In genomic region chr3:98383024-98383790, GRCm38 (mm10) we compare ENCODE assay signal across 8 mouse cellular contexts. TPM values are rescaled to one million over a fixed set of nuclear protein-coding genes. Genes with fewer than 3 reads are reported as not detected.
A peak's percentile ranks its signal among the peaks of the same experiment; 100 is the strongest.
DNase-seq lines count a peak whose midpoint lies in the region; ATAC-seq and TF ChIP-seq lines count a peak whose summit lies in the region.

No protein-coding gene starts in this region.

- 0 out of 2 replicates have a peak, but pooled peaks have one; percentile 2 for ATAC-seq in kidney, postnatal 0 days (replicated peaks; ENCODE audit: low FRiP score, low read depth)
- peak; percentile 19 for ATAC-seq in forebrain, embryonic 14.5 days
- no peak for ATAC-seq in liver, embryonic 14.5 days (ENCODE audit: insufficient read depth)

- H3K27me3 ChIP-seq in kidney, postnatal 0 days (ENCODE audit: insufficient read depth, low read length) = no peaks in the 10 kb centered on the region
- H3K27me3 ChIP-seq in forebrain, embryonic 14.5 days (replicated peaks; ENCODE audit: control insufficient read depth, insufficient read depth, low read length) = no peaks in the 10 kb centered on the region
- H3K27me3 ChIP-seq in liver, embryonic 14.5 days (ENCODE audit: control insufficient read depth, insufficient read depth, low read length) = peaks cover 17% of the 10 kb centered on the region

- H3K4me3 ChIP-seq in kidney, postnatal 0 days (replicated peaks; ENCODE audit: low read depth, low read length) = peak overlapping the region; percentile 78
- H3K4me3 ChIP-seq in forebrain, embryonic 14.5 days (ENCODE audit: low read depth, low read length) = peak overlapping the region; percentile 84
- H3K4me3 ChIP-seq in liver, embryonic 14.5 days (ENCODE audit: insufficient read depth in 1 of 2, low read depth in 2 of 2, low read length in 2 of 2) = peak overlapping the region; percentile 58 to 62

- no peaks in the 10 kb centered on the region for H3K9me3 ChIP-seq in kidney, postnatal 0 days (replicated peaks; ENCODE audit: low read length)
- no peaks in the 10 kb centered on the region for H3K9me3 ChIP-seq in forebrain, embryonic 14.5 days (replicated peaks; ENCODE audit: control insufficient read depth, low read length)
- H3K9me3 ChIP-seq in liver, embryonic 14.5 days (ENCODE audit: control insufficient read depth, low read length) = no peaks in the 10 kb centered on the region

- H3K36me3 ChIP-seq in kidney, postnatal 0 days (ENCODE audit: insufficient read depth, low read length) = no peaks in the 10 kb centered on the region
- H3K36me3 ChIP-seq in forebrain, embryonic 14.5 days (ENCODE audit: control insufficient read depth, insufficient read depth, low read length) = no peaks in the 10 kb centered on the region
- no peaks in the 10 kb centered on the region for H3K36me3 ChIP-seq in liver, embryonic 14.5 days (replicated peaks; ENCODE audit: control insufficient read depth, insufficient read depth, low read depth)

- H3K27ac ChIP-seq in kidney, postnatal 0 days = peak overlapping the region; percentile 84; the same call in 1 of the 2 replicates
- peak overlapping the region; percentile 83; the same call in 1 of the 2 replicates for H3K27ac ChIP-seq in forebrain, embryonic 14.5 days (ENCODE audit: low read depth, low read length)
- no peak overlapping the region for H3K27ac ChIP-seq in liver, embryonic 14.5 days

- WGBS in kidney, postnatal 0 days = 4% methylated on average over 21 of the region's 21 CpGs
- WGBS in forebrain, embryonic 14.5 days = 10% methylated on average over 21 of the region's 21 CpGs
- WGBS in liver, embryonic 14.5 days (ENCODE audit: insufficient replicate concordance) = 6% methylated on average over 21 of the region's 21 CpGs

- H3K9ac ChIP-seq in kidney, postnatal 0 days (ENCODE audit: low read depth, low read length) = peak overlapping the region; percentile 77
- H3K9ac ChIP-seq in forebrain, embryonic 14.5 days (ENCODE audit: low read length) = peak overlapping the region; percentile 95
- H3K9ac ChIP-seq in liver, embryonic 14.5 days (replicated peaks) = no peak overlapping the region

- H3K4me1 ChIP-seq in kidney, postnatal 0 days (replicated peaks; ENCODE audit: insufficient read depth, low read length) = peaks cover 21% of the 10 kb centered on the region
- peaks cover 12% of the 10 kb centered on the region; the same call in 1 of the 2 replicates for H3K4me1 ChIP-seq in forebrain, embryonic 14.5 days (ENCODE audit: control insufficient read depth, insufficient read depth, low read length)
- peaks cover 0 to 6% of the 10 kb centered on the region in 2 experiments; a peak in 1 of 4 replicates for H3K4me1 ChIP-seq in liver, embryonic 14.5 days (replicated peaks; ENCODE audit: control insufficient read depth in 2 of 2, insufficient read depth in 2 of 2, low read length in 1 of 2)

- H3K4me2 ChIP-seq in kidney, postnatal 0 days (ENCODE audit: low read length) = peak overlapping the region; percentile 97
- peak overlapping the region; percentile 87 for H3K4me2 ChIP-seq in forebrain, embryonic 14.5 days (ENCODE audit: low read length)
- H3K4me2 ChIP-seq in liver, embryonic 14.5 days (ENCODE audit: low read depth) = peak overlapping the region; percentile 52

- TF ChIP-seq CTCF in kidney, postnatal 0 days (IDR thresholded peaks at IDR 0.05; ENCODE audit: low read depth) = no peak
- TF ChIP-seq CTCF in liver, embryonic 14.5 days (IDR thresholded peaks at IDR 0.05; ENCODE audit: low read depth) = no peak

- TF ChIP-seq EP300 in liver, embryonic 14.5 days (IDR thresholded peaks at IDR 0.05; ENCODE audit: low read depth) = no peak

- DNase-seq in kidney, postnatal 0 days (ENCODE audit: low spot score) = no peak
- no peak for DNase-seq in kidney, postnatal 36 days
- peak; percentile 54 for DNase-seq in brain, adult 2 months (ENCODE audit: low read depth, low spot score)
- DNase-seq in forebrain, embryonic 14.5 days (ENCODE audit: low spot score) = peak; percentile 11
- DNase-seq in liver, embryonic 14.5 days (ENCODE audit: low read depth in 3 of 3, low spot score in 3 of 3) = no peak
- DNase-seq in right cerebral cortex, postnatal 25 days = no peak
- no peak for DNase-seq in c-Kit-positive CD71-positive TER-119-positive erythroid progenitor cells, embryonic 14.5 days (ENCODE audit: low spot score)
- DNase-seq in embryo, embryonic 10.5 days (ENCODE audit: low spot score) = no peak

RNA-seq across cellular contexts. Expression of gene Zfp697, which starts 0.9 kb away (rescaled TPM):
- polyA plus RNA-seq in kidney, postnatal 0 days (2015; fragmentation: Nextera tagmentation; extraction: Ambion mirVana) = 19.0 and 19.6 TPM in 2 replicates
- 16.0 and 17.3 TPM in 2 replicates for polyA plus RNA-seq in forebrain, embryonic 14.5 days (2014; fragmentation: Nextera tagmentation; extraction: Ambion mirVana)
- 1.4 and 1.7 TPM in 2 replicates for polyA plus RNA-seq in liver, embryonic 14.5 days (2012; rRNA removed)
- polyA plus RNA-seq in liver, embryonic 14.5 days (2014; fragmentation: Nextera tagmentation; extraction: Ambion mirVana) = 1.6 and 2.4 TPM in 2 replicates

RNA-seq across cellular contexts. Expression of gene Phgdh, which starts 43.4 kb away (rescaled TPM):
- 312 and 339 TPM in 2 replicates for polyA plus RNA-seq in kidney, postnatal 0 days (2015; fragmentation: Nextera tagmentation; extraction: Ambion mirVana)
- polyA plus RNA-seq in forebrain, embryonic 14.5 days (2014; fragmentation: Nextera tagmentation; extraction: Ambion mirVana) = 215 and 245 TPM in 2 replicates
- 114 and 121 TPM in 2 replicates for polyA plus RNA-seq in liver, embryonic 14.5 days (2012; rRNA removed)
- polyA plus RNA-seq in liver, embryonic 14.5 days (2014; fragmentation: Nextera tagmentation; extraction: Ambion mirVana) = 207 and 218 TPM in 2 replicates

Comparison
In these comparisons a context has a peak if more than half of its experiments do, and no peak if none do; other contexts are left out.
1. DNase-seq: peak in brain, adult 2 months (single experiment) and forebrain, embryonic 14.5 days (single experiment); none in kidney, postnatal 0 days (single experiment), kidney, postnatal 36 days (0 of 2), liver, embryonic 14.5 days (0 of 3), right cerebral cortex, postnatal 25 days (single experiment), c-Kit-positive CD71-positive TER-119-positive erythroid progenitor cells, embryonic 14.5 days (single experiment) and embryo, embryonic 10.5 days (single experiment).
2. Peak in every context shown above with its lines, with median percentiles within 50 percentile points of each other: H3K4me2 ChIP-seq and H3K4me3 ChIP-seq.